Mouse (Mus musculus) cerebellum, adult 11-12 months (tissue): ENCODE data around the gene Stat3.

ENCODE experiments used
- DNase-seq: peaks from one replicate; pipeline ENCODE4 v3.0.0; 2022

Stat3 gene

GRCm38 (mm10) chr11:100962371-100962911, 23.1 kb upstream of the Stat3 start:
- DNase-seq: no peak

GRCm38 (mm10) chr11:100960540-100960939, 21.2 kb upstream of the Stat3 start:
- DNase-seq: peak; percentile 59

- no peak for DNase-seq
Measured at GRCm38 (mm10) chr11:100959826-100960225, 20.5 kb upstream of the Stat3 start.

- no peak for DNase-seq
Measured at GRCm38 (mm10) chr11:100959464-100959810, 20.1 kb upstream of the Stat3 start.

- DNase-seq: no peak
Measured at GRCm38 (mm10) chr11:100958613-100959463, 19.5 kb upstream of the Stat3 start.

GRCm38 (mm10) chr11:100957915-100958469, 18.7 kb upstream of the Stat3 start:
- DNase-seq: no peak

GRCm38 (mm10) chr11:100957244-100957643, 17.9 kb upstream of the Stat3 start:
- DNase-seq: peak; percentile 78

- DNase-seq: no peak
Measured at GRCm38 (mm10) chr11:100949540-100949939, 10.2 kb upstream of the Stat3 start.

GRCm38 (mm10) chr11:100948317-100948716, 9.0 kb upstream of the Stat3 start:
- DNase-seq: no peak

GRCm38 (mm10) chr11:100947548-100947947, 8.2 kb upstream of the Stat3 start:
- DNase-seq: no peak

GRCm38 (mm10) chr11:100946862-100947261, 7.5 kb upstream of the Stat3 start:
- no peak for DNase-seq

GRCm38 (mm10) chr11:100942388-100942787, 3.0 kb upstream of the Stat3 start:
- no peak for DNase-seq

- DNase-seq: peak; percentile 41
Measured at GRCm38 (mm10) chr11:100938711-100939511, 429 bp downstream of the Stat3 start.

GRCm38 (mm10) chr11:100938112-100938511, 1.2 kb downstream of the Stat3 start:
- DNase-seq: no peak

GRCm38 (mm10) chr11:100937295-100937694, 2.0 kb downstream of the Stat3 start:
- no peak for DNase-seq

GRCm38 (mm10) chr11:100935373-100936355, 3.7 kb downstream of the Stat3 start:
- no peak for DNase-seq

GRCm38 (mm10) chr11:100931254-100931921, 8.0 kb downstream of the Stat3 start:
- no peak for DNase-seq

- no peak for DNase-seq
Measured at GRCm38 (mm10) chr11:100930611-100931010, 8.7 kb downstream of the Stat3 start.

GRCm38 (mm10) chr11:100927386-100927785, 12.0 kb downstream of the Stat3 start:
- no peak for DNase-seq

GRCm38 (mm10) chr11:100924386-100924919, 14.9 kb downstream of the Stat3 start:
- no peak for DNase-seq
